Mouse (Mus musculus): ENCODE data around the gene Gm21969.

GRCm38 (mm10) chr4:139710467-139711334 lies 107.7 kb downstream of the Gm21969 start:
- TF ChIP-seq CTCF (IDR thresholded peaks at IDR 0.05; ENCODE audit: insufficient read depth, low read depth, low read length) (no peak), POLR2A (IDR thresholded peaks at IDR 0.05; ENCODE audit: insufficient read depth, low read depth, low read length) (no peak)
